Mouse (Mus musculus): ENCODE measurements around the gene Nr3c2. TPM values are rescaled to one million over a fixed set of nuclear protein-coding genes. Genes with fewer than 3 reads are reported as not detected.

Gene Nr3c2
- polyA plus RNA-seq, 1 experiment, result not detected

- Histone ChIP-seq H3K36me3 (ENCODE audit: control insufficient read depth) (no peaks in the 10 kb centered on the region), H3K4me1 (ENCODE audit: control insufficient read depth) (no peaks in the 10 kb centered on the region), H3K27me3 (ENCODE audit: control insufficient read depth) (no peaks in the 10 kb centered on the region), H3K4me3 (replicated peaks) (no peak overlapping the region), H3K9me3 (ENCODE audit: control insufficient read depth, low read length) (no peaks in the 10 kb centered on the region; the same call in 1 of the 2 replicates)
- no peak for TF ChIP-seq TAL1 (IDR thresholded peaks at IDR 0.05; ENCODE audit: low read length)
- no peak for TF ChIP-seq GATA1 (IDR thresholded peaks at IDR 0.05; ENCODE audit: low read length)
Observed at GRCm38 (mm10) chr8:77121571-77121890, 222.3 kb downstream of the Nr3c2 start.

- Histone ChIP-seq H3K4me1 (ENCODE audit: control insufficient read depth) (no peaks in the 10 kb centered on the region), H3K9me3 (ENCODE audit: control insufficient read depth, low read length) (peaks cover 3% of the 10 kb centered on the region; the same call in 1 of the 2 replicates), H3K27me3 (ENCODE audit: control insufficient read depth) (no peaks in the 10 kb centered on the region), H3K36me3 (ENCODE audit: control insufficient read depth) (no peaks in the 10 kb centered on the region), H3K4me3 (replicated peaks) (no peak overlapping the region)
- no peak for TF ChIP-seq TAL1 (IDR thresholded peaks at IDR 0.05; ENCODE audit: low read length)
- no peak for TF ChIP-seq GATA1 (IDR thresholded peaks at IDR 0.05; ENCODE audit: low read length)
Observed at GRCm38 (mm10) chr8:77122300-77122699, 223.1 kb downstream of the Nr3c2 start.

- Histone ChIP-seq H3K36me3 (ENCODE audit: control insufficient read depth) (no peaks in the 10 kb centered on the region), H3K9me3 (ENCODE audit: control insufficient read depth, low read length) (peaks cover 5% of the 10 kb centered on the region; the same call in 1 of the 2 replicates)
- TF ChIP-seq TAL1 (IDR thresholded peaks at IDR 0.05; ENCODE audit: low read length) (no peak), GATA1 (IDR thresholded peaks at IDR 0.05; ENCODE audit: low read length) (no peak)
Observed at GRCm38 (mm10) chr8:77125777-77126176, 226.5 kb downstream of the Nr3c2 start.

GRCm38 (mm10) chr8:77128006-77128405, 228.8 kb downstream of the Nr3c2 start:
- Histone ChIP-seq H3K9me3 (ENCODE audit: control insufficient read depth, low read length) (peaks cover 5% of the 10 kb centered on the region; the same call in 1 of the 2 replicates), H3K4me1 (ENCODE audit: control insufficient read depth) (no peaks in the 10 kb centered on the region), H3K36me3 (ENCODE audit: control insufficient read depth) (no peaks in the 10 kb centered on the region), H3K4me3 (replicated peaks) (no peak overlapping the region), H3K27me3 (ENCODE audit: control insufficient read depth) (no peaks in the 10 kb centered on the region)
- TF ChIP-seq GATA1 (IDR thresholded peaks at IDR 0.05; ENCODE audit: low read length) (no peak), TAL1 (IDR thresholded peaks at IDR 0.05; ENCODE audit: low read length) (no peak)

More at GRCm38 (mm10) chr8:77125777-77126176, 226.5 kb downstream of the Nr3c2 start:
- Histone ChIP-seq H3K4me1 (ENCODE audit: control insufficient read depth) (no peaks in the 10 kb centered on the region), H3K4me3 (replicated peaks) (no peak overlapping the region), H3K27me3 (ENCODE audit: control insufficient read depth) (no peaks in the 10 kb centered on the region)

GRCm38 (mm10) chr8:77132903-77133637, 233.8 kb downstream of the Nr3c2 start:
- H3K4me1 ChIP-seq (ENCODE audit: control insufficient read depth), result no peaks in the 10 kb centered on the region
- no peaks in the 10 kb centered on the region for H3K27me3 ChIP-seq (ENCODE audit: control insufficient read depth)
- no peak overlapping the region for H3K4me3 ChIP-seq (replicated peaks)
- no peaks in the 10 kb centered on the region for H3K36me3 ChIP-seq (ENCODE audit: control insufficient read depth)
- TF ChIP-seq TAL1 (IDR thresholded peaks at IDR 0.05; ENCODE audit: low read length), result no peak
- TF ChIP-seq GATA1 (IDR thresholded peaks at IDR 0.05; ENCODE audit: low read length), result no peak
- peaks cover 5% of the 10 kb centered on the region for H3K9me3 ChIP-seq (ENCODE audit: control insufficient read depth, low read length)

- peaks cover 3% of the 10 kb centered on the region for H3K9me3 ChIP-seq (ENCODE audit: control insufficient read depth, low read length)
- H3K4me3 ChIP-seq (replicated peaks), result no peak overlapping the region
- H3K4me1 ChIP-seq (ENCODE audit: control insufficient read depth), result no peaks in the 10 kb centered on the region
- TF ChIP-seq GATA1 (IDR thresholded peaks at IDR 0.05; ENCODE audit: low read length) (no peak), TAL1 (IDR thresholded peaks at IDR 0.05; ENCODE audit: low read length) (no peak)
- H3K36me3 ChIP-seq (ENCODE audit: control insufficient read depth), result no peaks in the 10 kb centered on the region
- no peaks in the 10 kb centered on the region for H3K27me3 ChIP-seq (ENCODE audit: control insufficient read depth)
Observed at GRCm38 (mm10) chr8:77133797-77134385, 234.6 kb downstream of the Nr3c2 start.

GRCm38 (mm10) chr8:77145285-77145684, 246.0 kb downstream of the Nr3c2 start:
- H3K4me1 ChIP-seq (ENCODE audit: control insufficient read depth), result no peaks in the 10 kb centered on the region
- peaks cover 23% of the 10 kb centered on the region for H3K9me3 ChIP-seq (ENCODE audit: control insufficient read depth, low read length)
- no peaks in the 10 kb centered on the region for H3K27me3 ChIP-seq (ENCODE audit: control insufficient read depth)
- H3K36me3 ChIP-seq (ENCODE audit: control insufficient read depth), result no peaks in the 10 kb centered on the region
- no peak overlapping the region for H3K4me3 ChIP-seq (replicated peaks)
- TF ChIP-seq TAL1 (IDR thresholded peaks at IDR 0.05; ENCODE audit: low read length), result no peak
- TF ChIP-seq GATA1 (IDR thresholded peaks at IDR 0.05; ENCODE audit: low read length), result no peak

GRCm38 (mm10) chr8:77154496-77154895, 255.3 kb downstream of the Nr3c2 start:
- H3K9me3 ChIP-seq (ENCODE audit: control insufficient read depth, low read length), result peaks cover 2% of the 10 kb centered on the region; the same call in 1 of the 2 replicates
- no peak for TF ChIP-seq GATA1 (IDR thresholded peaks at IDR 0.05; ENCODE audit: low read length)
- no peak for TF ChIP-seq TAL1 (IDR thresholded peaks at IDR 0.05; ENCODE audit: low read length)
- H3K4me3 ChIP-seq (replicated peaks), result no peak overlapping the region
- H3K27me3 ChIP-seq (ENCODE audit: control insufficient read depth), result no peaks in the 10 kb centered on the region
- H3K4me1 ChIP-seq (ENCODE audit: control insufficient read depth), result no peaks in the 10 kb centered on the region
- H3K36me3 ChIP-seq (ENCODE audit: control insufficient read depth), result no peaks in the 10 kb centered on the region

GRCm38 (mm10) chr8:77169320-77169719, 270.1 kb downstream of the Nr3c2 start:
- TF ChIP-seq GATA1 (IDR thresholded peaks at IDR 0.05; ENCODE audit: low read length), result no peak
- no peak; the same call in 2 of the 3 replicates for TF ChIP-seq TAL1 (IDR thresholded peaks at IDR 0.05; ENCODE audit: low read length)

More at GRCm38 (mm10) chr8:77169320-77169719, 270.1 kb downstream of the Nr3c2 start:
- H3K27me3 ChIP-seq (ENCODE audit: control insufficient read depth), result no peaks in the 10 kb centered on the region
- H3K36me3 ChIP-seq (ENCODE audit: control insufficient read depth), result no peaks in the 10 kb centered on the region
- H3K9me3 ChIP-seq (ENCODE audit: control insufficient read depth, low read length), result no peaks in the 10 kb centered on the region
- no peak overlapping the region for H3K4me3 ChIP-seq (replicated peaks)
- no peaks in the 10 kb centered on the region for H3K4me1 ChIP-seq (ENCODE audit: control insufficient read depth)

All from erythroblast, embryonic 14.5 days (primary cell).